Mouse (Mus musculus) erythroblast, adult 5-6 weeks (primary cell): ENCODE results near the gene Bcl3. TPM values are rescaled to one million over a fixed set of nuclear protein-coding genes. Genes with fewer than 3 reads are reported as not detected.

Source experiments
- ATAC-seq: replicated peaks from 2 replicates; pipeline ENCODE4 v1.8.0; 2016; ENCODE audit warnings: moderate number of reproducible peaks, mild to moderate bottlenecking, moderate TSS enrichment, inconsistent platforms; ENCODE audit not compliant: poor library complexity, low FRiP score, severe bottlenecking
- total RNA-seq, 2 experiments: library from RNA; stranded (forward) in 1 of 2; stranded (reverse) in 1 of 2; fragments of 150-400 nt in 1 of 2; fragments of 200-764, 138-1000 nt in 1 of 2; gene quantifications; 2 replicates each; pipeline versions ENCODE4 v1.2.3 to v1.2.4; 2015 to 2017; ENCODE audit warnings: low replicate concordance in 2 of 2

Bcl3 gene
- total RNA-seq (2015; ENCODE audit: low replicate concordance), result 14.8 TPM in 1 of 2 replicates, not detected in the other
- 0.84 and 1.5 TPM in 2 replicates for total RNA-seq (2017; ENCODE audit: low replicate concordance)

DNA sequence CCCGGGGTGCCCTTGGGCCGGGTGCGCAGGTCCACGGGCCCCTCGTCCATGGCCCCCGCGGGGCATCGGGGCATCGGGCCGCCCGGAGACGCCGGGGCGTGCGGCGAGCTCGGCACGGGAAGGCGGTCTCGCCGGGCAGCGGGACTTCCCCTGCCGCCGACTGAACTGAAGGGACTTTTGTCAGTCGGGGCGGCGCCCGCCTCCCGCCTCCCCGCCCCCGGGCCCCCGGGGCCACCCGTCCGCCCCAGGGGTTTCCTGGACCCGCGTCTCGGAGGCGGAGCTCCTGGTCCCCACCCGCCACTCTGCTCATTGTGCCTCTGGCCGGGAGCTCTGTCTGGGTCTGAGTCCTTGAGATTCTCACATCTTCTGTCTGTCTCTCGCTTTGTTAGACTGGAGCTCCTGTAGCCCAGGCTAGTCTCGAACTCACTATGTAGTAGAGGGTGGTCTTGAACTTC is at the start of gene Bcl3:
TSS of gene Bcl3 (minus strand) at position 167 of the 455 bp plus-strand sequence.
- no peak for ATAC-seq

DNA sequence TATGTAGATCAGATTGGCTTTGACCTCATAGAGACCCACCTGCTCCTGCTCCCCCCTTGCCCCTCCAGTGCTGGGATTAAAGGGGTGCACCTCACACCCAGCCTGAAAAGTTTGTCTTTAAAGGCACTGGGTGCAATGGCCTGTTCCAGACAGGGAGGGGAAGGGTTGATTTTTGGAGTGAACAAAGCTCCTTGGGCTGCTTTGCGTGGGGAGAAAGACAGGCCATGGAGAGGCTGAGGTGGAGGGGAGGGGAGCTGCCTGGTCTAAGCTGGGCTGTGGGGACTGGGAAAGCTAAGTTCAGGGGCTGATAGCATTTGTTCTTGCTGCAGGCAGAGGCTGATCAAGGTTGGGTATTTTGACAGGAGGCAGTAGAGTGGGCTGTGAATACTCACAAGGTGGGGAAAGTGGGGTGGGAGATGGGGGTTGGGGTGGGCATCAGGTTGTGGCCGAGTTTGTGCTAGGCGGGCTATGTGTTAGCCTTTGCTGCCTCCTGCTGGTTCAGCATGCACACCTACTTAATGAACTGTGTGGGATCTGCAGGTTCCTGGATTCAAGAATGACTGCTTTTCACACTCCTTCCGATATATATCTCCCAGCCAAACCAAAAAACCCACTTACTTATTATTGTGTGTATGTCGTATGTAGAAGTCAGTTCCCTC is 49.5 kb upstream of the Bcl3 start:
- no peak for ATAC-seq

DNA sequence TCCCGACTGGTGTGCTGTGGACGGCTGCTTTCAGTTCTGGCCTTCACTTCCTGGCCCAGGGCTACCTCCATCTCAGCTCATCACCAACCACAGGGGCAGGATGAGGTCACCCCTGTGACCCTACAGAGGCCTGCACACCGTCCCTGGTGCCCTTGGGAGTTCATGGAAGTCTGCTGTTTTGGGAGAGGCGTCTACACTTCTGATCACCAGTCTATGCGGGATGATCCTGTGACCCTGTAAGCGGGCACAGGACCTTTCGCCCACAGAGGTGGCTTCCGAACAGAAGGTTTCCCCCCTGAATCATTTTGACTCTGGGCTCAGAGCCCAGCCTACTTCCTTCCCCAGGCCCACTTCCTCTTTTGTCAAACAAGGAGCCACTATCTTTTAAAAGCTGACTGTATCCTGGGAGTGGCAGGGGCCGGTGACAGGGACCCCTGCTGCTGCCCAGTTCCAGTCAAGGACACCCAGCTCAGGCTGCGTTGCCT is 48.6 kb upstream of the Bcl3 start:
- ATAC-seq, result no peak

DNA sequence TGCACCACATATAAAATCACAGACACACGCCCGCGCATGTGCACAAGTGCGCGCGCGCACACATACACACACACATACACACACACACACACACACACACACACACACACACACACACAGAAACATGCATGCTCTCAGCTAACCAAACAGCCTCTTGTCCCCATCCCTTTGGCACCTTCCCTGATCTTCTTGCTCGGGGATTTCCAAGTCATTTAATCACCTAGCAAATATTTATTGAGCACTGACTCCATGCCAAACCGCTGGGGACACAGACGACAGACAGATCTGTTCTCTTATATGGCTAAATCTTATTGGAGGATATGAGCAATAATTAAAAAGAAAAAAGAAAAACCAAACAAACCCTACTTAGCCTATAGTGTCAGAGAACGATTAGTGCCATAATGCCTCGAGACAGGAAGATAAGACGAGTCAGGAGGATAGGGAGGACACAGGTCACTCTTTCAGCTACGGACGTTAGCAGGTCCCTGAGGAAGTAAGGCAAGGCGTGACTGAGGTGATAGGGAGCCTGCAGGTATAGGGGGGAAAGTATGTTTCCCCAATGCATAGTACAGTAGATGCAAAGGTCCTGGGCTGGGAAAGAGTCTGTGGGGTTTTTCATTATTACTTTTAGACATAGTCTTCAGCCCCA is 45.3 kb upstream of the Bcl3 start:
- no peak for ATAC-seq

DNA sequence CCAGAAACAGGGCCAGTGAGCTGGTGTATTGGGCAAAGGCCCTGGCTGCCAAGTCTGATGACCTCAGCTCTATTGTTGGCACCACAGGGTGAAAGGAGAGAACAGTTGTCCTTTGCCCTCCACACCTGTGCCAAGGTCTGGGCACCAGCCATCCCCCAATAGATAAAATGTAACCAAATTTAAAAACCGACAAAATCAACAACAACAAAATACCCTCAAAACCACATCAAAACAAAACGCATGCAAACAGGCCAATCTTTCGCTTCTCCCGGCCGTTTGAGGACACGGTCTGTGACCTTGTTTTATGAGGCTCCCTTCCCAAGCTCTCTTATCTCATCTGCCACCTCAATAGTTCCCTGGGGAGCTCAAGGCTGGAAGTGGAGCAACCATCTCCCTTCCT is 43.9 kb upstream of the Bcl3 start:
- ATAC-seq, result no peak

DNA sequence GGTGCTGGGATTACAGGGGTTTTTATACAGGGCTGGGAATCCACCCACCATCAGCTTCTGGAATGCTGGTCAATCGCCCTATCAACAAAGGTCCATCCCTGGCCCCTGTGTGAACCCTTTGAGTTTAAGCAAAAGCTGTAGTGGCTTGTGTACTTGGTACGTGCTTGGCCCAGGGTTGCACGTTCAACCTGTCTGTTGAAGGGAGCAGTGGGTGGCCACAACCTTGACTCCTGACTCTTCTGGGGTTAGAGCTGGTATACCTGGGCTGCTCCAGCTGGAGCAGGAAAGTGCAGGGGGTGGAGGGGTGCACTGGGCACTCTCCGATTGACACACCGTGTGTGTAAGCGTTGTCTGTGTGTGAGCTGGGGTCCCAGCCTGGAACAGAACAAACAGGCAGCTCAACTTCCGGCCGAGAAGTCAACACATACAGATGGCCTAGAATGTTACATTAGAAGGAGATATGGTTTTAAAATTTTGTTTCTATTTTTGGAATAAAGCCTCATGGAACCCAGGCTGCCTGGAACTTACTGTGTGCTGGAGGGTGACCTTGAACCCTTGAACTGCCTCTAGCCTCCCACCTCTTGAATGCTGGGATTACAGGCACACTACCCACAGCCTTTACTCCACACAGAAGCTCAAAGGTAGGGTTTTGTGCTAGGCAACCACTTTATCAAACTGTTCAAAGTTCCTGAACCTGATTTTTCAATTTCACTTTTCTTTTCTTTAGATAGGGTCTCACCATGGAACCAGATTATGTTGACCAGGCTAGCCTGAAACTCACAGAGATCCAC is 42.9 kb upstream of the Bcl3 start:
- ATAC-seq, result no peak

DNA sequence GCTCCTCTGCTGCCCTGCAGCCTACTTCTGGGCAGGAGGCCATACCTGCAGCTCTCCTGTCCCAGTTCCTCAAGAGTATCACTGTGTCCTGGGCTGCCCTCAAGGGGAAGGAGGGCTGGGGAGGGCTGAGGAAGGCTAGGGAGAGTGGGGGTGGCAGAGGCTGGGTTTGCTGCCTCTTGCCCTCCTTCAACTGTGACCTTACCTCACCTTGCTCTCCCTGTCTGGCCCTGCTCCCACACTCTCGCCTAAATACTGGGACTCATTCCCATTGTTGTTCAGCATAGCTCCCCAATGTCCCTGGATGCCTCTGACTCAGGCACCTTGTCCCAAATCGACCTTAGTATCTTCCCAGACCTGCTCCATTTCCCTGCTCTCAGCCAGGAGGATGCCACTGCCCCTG is 41.7 kb upstream of the Bcl3 start:
- ATAC-seq, result no peak

DNA sequence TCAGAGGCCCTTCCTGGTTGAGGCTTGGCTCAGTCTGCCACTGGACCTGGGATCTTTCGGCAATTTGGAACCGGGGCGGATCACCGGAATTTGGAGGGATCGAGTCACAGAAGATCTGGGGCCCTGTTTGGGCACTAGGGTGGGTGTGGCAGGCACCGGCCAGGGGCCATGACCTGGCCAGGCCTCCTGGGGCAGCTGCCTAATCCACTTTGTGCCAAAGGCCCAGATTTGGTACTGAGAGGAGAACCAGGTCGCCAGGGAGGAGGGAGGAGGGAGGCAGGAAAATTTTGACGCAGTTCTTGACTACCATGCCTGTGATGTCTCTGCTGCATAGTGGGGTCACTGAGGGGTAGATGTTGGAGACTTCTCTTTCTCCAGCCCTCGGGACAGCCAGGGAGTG is 38.6 kb upstream of the Bcl3 start, which contains the start of gene Ceacam16:
TSS of gene Ceacam16 (minus strand) at position 101 of the 400 bp plus-strand sequence.
- no peak for ATAC-seq

DNA sequence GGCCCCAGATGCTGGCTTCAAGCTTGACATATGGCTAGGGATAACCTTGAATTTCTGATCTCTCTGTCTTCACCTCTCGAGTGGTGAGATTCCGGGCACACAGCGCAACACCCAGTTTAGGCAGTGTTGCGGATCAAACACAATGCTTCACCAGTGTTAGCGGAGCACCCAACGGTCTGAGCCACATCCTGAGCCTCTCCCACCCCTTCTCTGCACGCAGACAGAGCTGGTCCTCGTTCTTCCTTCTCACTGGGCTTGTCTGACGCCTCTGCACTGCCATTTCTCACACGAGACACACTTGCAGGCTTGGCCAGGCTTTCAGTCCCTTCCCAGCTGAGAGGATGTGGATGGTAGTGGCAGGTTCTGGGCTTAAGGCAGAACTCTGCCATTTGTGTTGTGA is 37.2 kb upstream of the Bcl3 start:
- ATAC-seq, result no peak

DNA sequence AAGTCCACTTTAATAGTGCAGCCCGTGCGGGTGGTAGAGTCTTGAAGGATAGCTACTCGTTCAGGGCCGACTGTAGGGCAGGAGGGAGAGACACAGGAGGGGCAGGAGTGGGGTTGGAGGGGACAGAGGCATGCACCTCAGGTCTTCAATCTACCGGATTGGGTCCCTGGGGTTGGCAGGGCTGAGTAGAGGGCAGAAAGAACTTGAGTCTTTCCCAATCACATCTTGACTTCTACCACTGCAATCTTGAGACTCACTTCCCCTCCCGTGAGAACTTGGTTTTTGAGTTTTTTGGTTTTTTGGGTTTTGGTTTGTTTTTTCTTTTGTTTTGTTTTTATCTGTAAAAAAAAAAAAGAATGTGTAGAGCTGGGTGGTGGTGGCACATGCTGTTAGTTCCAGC is 33.7 kb upstream of the Bcl3 start:
- no peak for ATAC-seq

DNA sequence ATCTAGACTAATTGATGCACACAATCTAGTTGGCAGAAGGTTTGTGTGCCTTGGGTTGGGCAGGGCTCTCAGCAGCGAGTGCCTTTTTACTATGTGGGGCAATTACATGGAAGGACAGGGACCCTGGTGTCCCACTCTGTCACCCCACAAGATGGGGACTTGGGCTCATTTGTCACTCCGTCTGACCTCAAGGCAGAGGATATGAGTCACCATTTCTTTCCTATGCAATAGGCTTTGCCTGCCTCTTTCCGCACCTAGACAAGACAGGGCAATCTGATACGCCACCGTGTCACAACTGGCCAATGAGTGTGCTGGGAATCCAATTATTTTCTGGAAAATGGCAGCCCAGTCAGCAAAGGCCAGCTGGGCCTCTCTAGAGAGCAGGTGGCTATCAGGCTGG is 33.1 kb upstream of the Bcl3 start:
- no peak for ATAC-seq

DNA sequence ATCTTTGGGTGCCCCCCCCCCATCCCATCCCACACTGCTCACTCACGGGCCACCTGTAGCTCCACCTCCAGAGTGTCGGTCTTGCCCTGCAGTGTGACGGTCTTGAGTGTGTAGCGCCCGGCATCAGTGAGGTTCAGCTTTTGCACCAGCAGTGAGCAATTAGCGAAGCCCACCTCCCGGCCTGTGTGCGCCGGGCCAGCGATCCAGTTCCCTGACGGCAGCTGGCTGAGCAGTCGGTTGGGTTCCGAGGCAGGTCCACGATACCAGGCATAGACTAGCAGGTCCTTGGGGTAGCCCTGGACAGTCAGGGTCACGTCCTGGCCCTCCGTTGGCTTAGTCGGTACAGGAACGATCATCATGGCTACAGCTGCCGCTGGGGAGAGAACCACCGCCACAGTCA is 31.0 kb upstream of the Bcl3 start:
- ATAC-seq, result no peak

DNA sequence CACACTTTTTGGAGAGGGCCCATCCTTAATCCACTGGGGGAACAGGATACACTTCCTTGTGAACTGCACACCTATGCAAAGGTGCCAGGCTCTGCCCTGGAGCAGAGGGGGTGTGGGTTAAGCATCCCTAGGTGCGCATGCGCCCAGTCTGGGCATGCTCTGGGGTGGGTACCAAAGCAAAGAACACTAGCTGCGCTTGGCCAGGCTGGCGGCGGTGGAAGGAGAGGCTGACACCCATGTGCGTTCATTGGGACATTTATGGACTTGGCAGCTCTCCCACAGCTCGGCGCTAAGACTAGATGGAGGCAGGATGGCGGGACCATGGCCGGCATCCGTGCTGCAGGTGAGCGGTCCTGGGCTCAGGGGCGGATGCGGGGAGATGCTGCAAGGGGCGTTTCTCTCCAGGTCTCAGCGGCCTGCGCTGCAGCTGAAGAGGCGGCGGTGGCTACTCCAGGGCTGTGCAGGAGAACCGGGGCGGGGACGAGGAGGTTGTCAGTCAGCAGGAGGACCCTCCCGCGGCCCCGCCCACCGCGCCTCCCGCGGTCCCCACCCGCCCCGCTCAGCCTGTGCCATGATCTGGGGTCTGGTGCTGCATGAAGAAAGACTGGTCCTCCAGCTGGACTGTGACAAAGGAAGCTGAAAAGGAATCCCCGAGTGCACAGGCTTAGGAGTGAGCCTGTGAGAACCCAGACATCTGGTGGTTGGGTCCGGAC is 29.4 kb upstream of the Bcl3 start, which contains the start of gene Gm19345:
TSS of gene Gm19345 (plus strand) at position 146 of the 713 bp plus-strand sequence.
- no peak for ATAC-seq

DNA sequence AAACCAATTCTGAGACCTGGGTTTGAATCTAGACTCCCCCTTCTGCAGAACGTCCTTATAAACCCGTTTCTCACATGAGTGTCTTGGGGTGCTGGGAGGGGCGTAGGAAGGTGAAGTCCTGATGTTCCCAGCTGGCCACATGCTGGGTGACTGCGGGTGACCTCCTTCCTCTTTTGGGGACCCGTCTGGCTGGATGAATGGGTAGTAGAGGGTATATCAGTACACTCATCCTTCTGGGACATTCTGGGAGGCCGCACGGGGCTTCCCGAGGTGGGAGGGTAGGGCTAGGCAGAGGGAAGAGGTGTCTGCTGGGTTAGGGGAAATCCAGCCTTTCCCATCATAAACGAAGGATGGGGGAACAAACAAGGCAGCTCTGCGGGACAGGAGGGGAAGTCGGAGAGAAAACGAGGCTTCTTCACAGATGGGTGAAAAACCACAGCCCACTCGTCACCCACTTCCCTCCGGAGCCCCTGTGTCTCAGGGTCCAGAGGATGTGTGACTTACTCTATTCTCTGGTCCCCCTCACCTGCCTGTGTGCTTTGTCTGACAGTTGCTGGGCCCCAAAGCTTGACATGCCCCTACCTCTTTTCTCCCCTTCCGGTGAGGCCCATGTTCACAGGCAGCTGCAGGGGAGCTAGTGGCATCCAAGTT is 22.1 kb upstream of the Bcl3 start:
- ATAC-seq, result no peak

DNA sequence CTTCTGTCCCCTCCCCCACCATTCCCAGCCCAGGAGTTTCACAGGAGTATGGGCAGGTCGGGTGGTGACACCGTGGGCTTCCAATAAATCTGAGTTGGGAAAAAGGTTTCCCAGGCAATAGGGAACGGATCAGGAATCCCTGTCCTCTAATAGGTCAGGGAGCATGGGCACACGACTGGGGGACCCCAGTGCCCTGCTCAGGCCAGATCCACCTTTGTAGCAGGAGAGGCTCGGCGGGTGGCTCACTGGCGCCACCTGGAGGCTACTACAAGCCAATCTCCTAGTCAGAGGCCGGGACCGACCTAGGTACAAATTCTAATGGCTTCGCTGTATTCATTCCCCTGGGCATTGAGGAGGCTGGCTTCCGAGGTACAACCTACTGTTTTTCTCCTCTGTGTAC is 21.0 kb upstream of the Bcl3 start:
- ATAC-seq, result peak; percentile 46; the same call in 1 of the 2 replicates

DNA sequence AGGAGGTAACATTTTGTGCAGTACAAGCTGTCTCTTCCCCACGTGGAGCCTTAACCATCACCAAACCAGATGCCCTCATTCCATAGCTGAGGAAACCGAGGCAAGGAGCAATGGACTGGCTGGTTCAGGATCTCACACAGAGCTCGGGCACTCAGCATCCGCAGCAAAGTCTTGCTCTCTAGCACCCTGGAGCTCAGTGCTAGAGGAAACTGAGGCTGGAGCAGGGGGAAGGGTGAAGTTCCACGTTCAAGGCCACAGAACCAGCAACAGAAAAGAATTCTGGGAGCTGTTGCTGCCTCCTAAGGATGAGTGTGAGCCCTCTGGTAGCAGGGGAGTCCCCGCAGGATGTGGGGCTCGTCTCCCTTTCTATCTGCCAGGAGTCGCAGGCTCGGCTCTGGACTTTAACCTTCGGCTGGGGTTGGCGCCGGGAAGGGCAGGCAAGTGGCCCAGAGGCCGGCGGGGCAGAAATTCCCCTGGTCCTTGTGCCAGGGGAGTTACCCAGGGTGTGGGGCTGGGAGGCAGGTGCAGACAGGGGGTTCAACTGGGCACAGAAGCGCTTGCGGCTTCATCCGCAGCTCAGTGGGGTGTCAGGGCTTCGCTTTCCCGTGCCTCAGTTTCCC is 20.4 kb upstream of the Bcl3 start:
- no peak for ATAC-seq

DNA sequence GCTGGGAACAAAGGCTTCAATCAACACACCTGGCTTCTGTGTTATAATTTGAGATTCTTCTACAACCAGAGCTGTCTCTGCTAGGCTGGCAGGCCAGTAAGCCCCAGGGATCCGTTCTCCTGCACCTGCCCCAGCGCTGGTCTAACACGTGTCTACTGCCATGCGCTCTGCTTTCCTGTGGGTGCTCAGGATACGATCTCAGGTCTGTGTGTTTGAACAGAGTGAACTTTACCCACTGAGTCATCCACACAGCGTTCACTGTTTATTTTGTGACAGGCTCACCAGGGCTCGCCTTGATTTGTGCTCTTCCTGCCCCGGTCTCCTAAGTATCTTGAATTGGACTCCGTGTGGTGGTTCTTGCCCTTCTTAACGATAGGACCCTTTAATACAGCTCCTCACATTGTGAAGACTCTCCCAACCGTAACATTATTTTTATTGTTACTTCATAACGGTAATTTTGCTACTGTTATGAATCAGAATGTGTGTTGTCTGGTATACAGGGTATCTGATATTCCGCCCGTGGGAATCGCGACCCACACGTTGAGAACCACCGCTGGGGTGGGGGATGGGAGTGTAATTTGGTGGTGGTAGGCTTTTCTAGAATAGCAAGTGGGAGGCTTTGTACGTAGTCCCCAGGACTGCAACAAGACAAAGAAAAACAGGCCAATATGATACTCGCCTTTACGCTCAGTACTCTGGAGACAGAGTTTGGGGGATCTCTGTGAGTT is 19.3 kb upstream of the Bcl3 start:
- no peak for ATAC-seq

DNA sequence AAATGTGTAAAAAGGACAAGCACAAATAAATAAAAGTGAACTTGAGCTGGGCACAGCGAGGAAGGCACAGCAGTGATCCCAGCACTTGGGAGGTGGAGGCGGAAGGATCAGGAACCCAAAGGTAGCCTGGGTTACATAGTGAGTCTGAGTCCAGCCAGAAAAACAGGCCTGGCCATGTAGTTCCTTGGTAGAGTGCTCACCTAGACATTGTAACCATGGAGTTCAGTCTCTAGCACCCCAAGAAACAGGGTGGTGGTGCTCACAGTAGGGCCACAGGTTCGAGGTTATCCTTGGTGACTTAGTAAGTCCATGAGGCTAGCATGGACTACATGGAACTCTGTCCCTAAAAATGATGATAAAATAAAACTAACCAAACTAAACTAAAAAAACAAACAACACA is 18.4 kb upstream of the Bcl3 start:
- ATAC-seq, result no peak
